Mouse (Mus musculus) megakaryocyte-erythroid progenitor cell, adult 5-6 weeks (primary cell): ENCODE measurements at regions not wholly inside any gene's neighbourhood (a gene's known extent, or its start where the extent isn't known, plus 50 kb on each side); places are given as distances from the start of the nearest gene placed in this dataset.

Experiments used
- ATAC-seq: replicated peaks from 2 replicates; pipeline ENCODE4 v1.8.0; 2016; ENCODE audit warnings: mild to moderate bottlenecking, inconsistent platforms; ENCODE audit not compliant: severe bottlenecking, poor library complexity, low FRiP score, low TSS enrichment

DNA sequence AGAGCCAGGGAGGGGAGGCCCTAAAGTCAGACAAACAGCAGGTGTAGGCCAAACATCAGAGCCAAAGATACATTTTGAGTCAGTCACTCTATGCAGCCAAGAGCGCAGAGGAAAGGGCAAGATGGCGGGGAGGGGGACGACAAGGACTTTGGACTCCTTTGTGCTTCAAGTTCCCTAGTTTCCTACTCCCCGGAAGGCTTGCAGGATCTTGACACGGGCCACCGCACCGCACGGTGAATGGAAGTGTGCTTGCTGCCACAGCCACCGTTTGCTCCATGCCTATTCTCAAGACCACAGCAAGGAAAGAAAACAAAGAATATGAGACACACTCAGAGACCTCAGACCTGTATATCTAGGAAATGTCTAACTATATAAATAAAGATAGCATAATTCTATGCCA is 86.8 kb upstream of the Slc45a1 start:
- ATAC-seq, result no peak

GRCm38 (mm10) chr4:150730061-150730812 is 78.3 kb upstream of the Slc45a1 start:
- ATAC-seq, result no peak

- ATAC-seq, result no peak
Measured at GRCm38 (mm10) chr4:150726539-150726938, 74.6 kb upstream of the Slc45a1 start.

- no peak for ATAC-seq
Measured at GRCm38 (mm10) chr4:150726136-150726480, 74.1 kb upstream of the Slc45a1 start.

GRCm38 (mm10) chr4:150725443-150726135 is 73.6 kb upstream of the Slc45a1 start:
- ATAC-seq, result no peak

DNA sequence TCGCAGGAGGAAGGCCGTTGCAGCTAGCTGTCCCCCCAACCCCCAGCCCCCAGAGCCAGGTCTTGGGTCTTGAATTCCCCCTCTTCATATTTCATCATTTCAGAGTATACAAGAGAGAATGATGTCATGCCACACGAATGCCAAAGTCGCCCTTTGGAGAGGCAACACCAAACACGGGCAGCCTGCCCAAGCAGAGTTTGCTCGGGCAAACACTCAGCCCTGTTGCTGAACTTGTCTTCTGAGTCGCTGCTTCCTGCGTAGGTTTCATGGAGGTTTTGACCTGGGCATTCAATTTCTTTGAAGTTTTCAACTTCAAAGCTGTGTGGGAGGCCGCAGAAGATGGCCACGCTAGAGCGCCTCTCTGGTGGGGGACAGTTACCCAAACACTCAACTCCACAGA is 72.8 kb upstream of the Slc45a1 start:
- no peak for ATAC-seq

DNA sequence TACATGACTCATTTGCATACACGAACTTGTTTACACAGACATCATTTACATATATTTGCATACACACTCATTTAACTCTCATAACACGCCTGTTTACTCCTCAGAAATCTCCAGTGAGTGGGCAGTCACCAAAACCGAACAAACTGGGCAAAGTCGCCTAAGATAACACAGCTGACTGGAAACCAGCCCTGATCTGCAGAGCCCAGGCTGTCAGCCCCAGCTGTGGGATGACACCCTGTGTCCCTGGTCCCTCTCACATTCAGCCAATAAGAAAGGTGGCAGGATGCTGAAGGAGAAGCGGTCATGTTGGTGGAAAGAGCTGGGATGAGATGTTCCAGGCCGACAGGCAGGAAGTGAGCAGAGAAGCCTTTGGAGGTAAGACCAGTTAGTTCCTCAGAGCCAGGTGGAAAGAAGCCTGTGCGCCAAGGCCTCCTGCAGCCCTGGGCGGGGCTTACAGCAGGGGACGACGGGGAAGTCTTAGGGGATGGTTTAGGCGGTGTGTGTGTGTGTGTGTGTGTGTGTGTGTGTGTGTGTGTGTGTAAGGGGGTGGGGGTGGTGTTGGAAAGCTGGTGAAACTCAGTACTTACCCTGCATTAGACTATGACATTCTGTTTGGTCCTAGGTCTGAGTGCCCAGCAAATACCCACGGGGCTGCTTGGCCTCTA is 69.8 kb upstream of the Slc45a1 start:
- ATAC-seq, result no peak

GRCm38 (mm10) chr4:150717866-150718265 is 65.9 kb upstream of the Slc45a1 start:
- no peak for ATAC-seq

- no peak for ATAC-seq
Measured at GRCm38 (mm10) chr4:150715051-150715450, 63.1 kb upstream of the Slc45a1 start.

- no peak for ATAC-seq
Measured at GRCm38 (mm10) chr4:150713291-150713690, 61.3 kb upstream of the Slc45a1 start.

DNA sequence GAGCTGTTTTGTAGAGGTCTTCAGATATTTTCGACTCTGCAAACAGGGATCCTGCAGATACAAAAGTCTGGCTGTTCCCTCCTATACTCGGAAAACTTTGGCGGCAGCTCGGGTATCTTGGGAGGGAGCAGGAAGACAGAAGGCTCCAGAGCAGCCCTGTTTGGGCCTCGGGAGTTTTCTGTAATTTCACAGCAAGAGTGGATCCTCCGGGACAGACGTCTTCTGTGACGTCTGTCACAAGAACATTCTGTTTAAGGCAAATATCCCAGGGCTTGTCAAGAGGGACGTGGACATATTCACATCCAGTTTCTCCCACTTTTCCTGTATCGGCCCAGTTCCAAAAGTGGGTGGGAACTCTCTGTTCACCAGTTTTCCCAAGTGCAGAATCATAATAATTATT is 60.9 kb upstream of the Slc45a1 start:
- no peak for ATAC-seq

GRCm38 (mm10) chr4:150711646-150712045 is 59.7 kb upstream of the Slc45a1 start:
- ATAC-seq, result no peak

DNA sequence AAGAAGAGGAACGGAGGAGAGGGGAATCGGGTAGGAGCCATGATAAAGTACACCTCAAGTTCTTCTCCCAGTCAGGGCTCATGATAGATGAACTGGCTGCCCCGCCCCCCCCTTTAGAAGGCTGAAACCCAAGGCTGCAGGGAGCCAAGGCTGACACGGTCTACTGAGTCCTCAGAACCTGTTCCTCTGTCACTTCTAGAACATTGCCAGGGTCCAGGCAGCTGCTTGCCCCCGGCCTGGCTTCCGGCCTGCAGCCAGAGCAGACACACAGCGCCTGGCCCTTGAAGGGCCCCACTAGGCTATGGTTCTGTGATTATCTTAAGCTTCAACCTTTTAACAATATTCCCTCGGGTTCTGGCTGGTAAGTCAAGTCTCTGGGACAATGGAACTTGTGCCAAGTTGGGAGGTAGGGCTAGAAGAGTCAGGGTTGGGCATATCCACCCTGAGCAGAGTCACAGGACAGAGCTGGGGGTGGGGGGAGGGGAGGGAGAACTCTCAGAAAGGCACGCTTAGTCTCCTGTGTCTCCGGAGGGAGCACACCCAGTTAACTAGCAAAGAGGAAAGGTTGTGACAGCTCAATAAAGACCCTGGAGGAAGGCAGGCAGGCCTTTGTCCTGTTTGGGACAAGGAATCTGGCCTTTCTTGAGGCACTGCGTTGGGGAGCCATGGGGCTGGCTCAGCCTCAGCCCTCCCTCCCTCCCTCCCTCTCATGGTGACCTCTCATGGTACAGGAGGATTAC is 57.6 kb upstream of the Slc45a1 start:
- ATAC-seq, result no peak

DNA sequence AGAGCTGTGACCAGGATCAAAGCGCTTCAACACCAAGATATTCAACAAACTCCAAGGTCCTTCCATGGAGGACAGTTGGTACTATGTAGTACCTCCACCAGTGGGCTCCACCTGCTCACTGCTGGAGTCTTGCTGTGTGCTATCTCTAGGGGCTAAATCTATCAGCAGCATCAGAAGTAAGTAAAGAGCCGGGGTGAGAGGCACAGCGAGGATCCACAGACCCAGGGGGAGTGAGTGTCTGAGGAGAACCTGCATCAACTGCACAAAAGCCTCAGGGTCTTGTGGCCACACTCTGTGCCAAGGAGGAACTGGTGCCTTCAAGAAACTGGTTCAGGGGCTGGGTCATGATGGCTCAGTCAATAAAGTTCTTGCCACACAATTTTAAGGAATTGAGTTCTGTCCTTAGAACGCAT is 56.6 kb upstream of the Slc45a1 start:
- ATAC-seq, result no peak

- ATAC-seq, result no peak
Measured at GRCm38 (mm10) chr4:150707725-150708571, 56.0 kb upstream of the Slc45a1 start.

DNA sequence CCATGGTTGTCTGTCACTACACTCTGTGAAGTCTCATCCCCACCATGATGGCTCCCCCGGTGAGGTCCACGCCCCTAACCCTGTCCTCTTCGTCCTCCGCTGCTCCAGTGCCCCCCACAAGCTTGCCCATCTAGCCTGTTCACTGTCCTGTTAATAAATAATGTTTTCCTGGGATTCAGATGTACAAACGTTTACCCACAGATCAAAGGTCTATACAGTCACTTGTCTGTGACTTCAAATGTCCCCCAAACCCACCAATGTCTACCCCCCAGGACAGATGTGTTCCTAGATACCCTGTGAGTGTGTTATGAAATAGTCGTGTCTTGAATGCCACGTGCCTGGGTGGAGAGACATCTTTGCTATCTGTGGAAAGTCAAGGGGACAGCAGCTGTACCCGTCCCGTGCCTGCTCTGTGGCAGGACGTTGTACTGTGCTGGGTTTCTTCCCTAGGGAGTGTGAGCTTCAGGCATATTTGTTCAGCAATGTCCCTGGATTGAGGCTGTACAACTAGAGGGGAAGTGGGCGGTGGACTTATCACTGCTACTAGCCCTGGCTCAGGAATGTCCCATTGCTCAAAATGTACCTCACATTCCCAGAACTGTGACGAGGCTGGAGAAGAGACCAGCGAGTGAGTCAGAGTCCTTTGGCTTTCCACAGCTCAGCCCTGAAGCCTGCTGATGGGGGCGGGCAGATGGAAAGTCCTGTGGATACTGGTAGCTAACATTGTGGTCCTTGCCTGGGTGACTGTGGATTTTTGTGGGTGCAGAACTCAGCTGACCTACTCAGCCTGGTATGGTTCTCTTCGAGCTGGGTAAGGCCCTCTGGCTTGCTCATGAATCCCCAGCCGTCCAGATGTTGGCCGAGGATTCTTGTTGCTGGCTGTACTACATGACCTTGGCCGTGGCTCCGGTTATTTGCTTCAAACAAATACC is 55.1 kb upstream of the Slc45a1 start:
- no peak for ATAC-seq

DNA sequence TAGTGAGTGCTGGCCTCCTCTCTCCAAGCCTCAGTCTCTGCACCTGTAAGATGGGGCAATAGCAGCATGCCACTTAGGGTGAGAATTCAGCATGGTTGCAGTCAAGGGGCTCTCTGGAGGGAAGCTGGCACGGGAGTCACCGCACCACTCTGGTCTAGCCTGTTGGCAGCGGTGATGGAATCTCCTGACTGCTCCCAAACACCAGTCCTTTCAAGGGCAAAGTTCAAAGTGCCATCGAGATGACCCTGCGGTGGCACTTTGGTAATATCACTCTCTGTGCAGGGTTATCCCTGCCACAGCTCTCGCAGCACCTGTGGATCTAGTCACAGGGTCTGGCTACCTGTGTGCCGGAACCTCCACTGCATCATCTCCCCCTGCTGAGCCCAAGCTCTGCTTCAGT is 54.3 kb upstream of the Slc45a1 start:
- ATAC-seq, result no peak

GRCm38 (mm10) chr4:150703266-150703665 is 51.3 kb upstream of the Slc45a1 start:
- no peak for ATAC-seq
